Mouse (Mus musculus): ENCODE data around the gene Top3a. TPM values are rescaled to one million over a fixed set of nuclear protein-coding genes. Genes with fewer than 3 reads are reported as not detected.

Top3a gene
- polyA plus RNA-seq, 1 experiment: not detected

GRCm38 (mm10) chr11:60777801-60778370 is 721 bp upstream of the Top3a start:
- H3K27ac ChIP-seq (ENCODE audit: insufficient read depth, low read depth, low read length): peak overlapping the region; percentile 22
- TF ChIP-seq POLR2A (IDR thresholded peaks at IDR 0.05; ENCODE audit: insufficient read depth, low read depth, low read length): no peak
- TF ChIP-seq CTCF (IDR thresholded peaks at IDR 0.05; ENCODE audit: insufficient read depth, low read depth, low read length): no peak
- peak overlapping the region; percentile 76 for H3K4me3 ChIP-seq (ENCODE audit: insufficient read depth, low read depth, low read length)
- peaks cover 31% of the 10 kb centered on the region for H3K4me1 ChIP-seq (ENCODE audit: control insufficient read depth, insufficient read depth, low read length)
- WGBS: 27% methylated on average over 16 of the region's 16 CpGs

GRCm38 (mm10) chr11:60776107-60776828 is 897 bp downstream of the Top3a start:
- Histone ChIP-seq H3K4me3 (ENCODE audit: insufficient read depth, low read depth, low read length) (peak overlapping the region; percentile 76), H3K27ac (ENCODE audit: insufficient read depth, low read depth, low read length) (no peak overlapping the region), H3K4me1 (ENCODE audit: control insufficient read depth, insufficient read depth, low read length) (peaks cover 26% of the 10 kb centered on the region)
- no peak for TF ChIP-seq CTCF (IDR thresholded peaks at IDR 0.05; ENCODE audit: insufficient read depth, low read depth, low read length)
- TF ChIP-seq POLR2A (IDR thresholded peaks at IDR 0.05; ENCODE audit: insufficient read depth, low read depth, low read length): no peak
- WGBS: 4% methylated on average over 17 of the region's 17 CpGs

GRCm38 (mm10) chr11:60775578-60775977 is 1.6 kb downstream of the Top3a start:
- H3K4me3 ChIP-seq (ENCODE audit: insufficient read depth, low read depth, low read length): no peak overlapping the region

GRCm38 (mm10) chr11:60774841-60775240 is 2.3 kb downstream of the Top3a start:
- TF ChIP-seq CTCF (IDR thresholded peaks at IDR 0.05; ENCODE audit: insufficient read depth, low read depth, low read length): no peak
- TF ChIP-seq POLR2A (IDR thresholded peaks at IDR 0.05; ENCODE audit: insufficient read depth, low read depth, low read length): no peak
- no peak overlapping the region for H3K4me3 ChIP-seq (ENCODE audit: insufficient read depth, low read depth, low read length)
- peaks cover 21% of the 10 kb centered on the region for H3K4me1 ChIP-seq (ENCODE audit: control insufficient read depth, insufficient read depth, low read length)
- WGBS: 81% methylated on average over 1 of the region's 1 CpGs
- no peak overlapping the region for H3K27ac ChIP-seq (ENCODE audit: insufficient read depth, low read depth, low read length)

More at GRCm38 (mm10) chr11:60775578-60775977, 1.6 kb downstream of the Top3a start:
- H3K4me1 ChIP-seq (ENCODE audit: control insufficient read depth, insufficient read depth, low read length): peaks cover 24% of the 10 kb centered on the region
- 55% methylated on average over 6 of the region's 6 CpGs for whole genome bisulfite sequencing
- no peak for TF ChIP-seq CTCF (IDR thresholded peaks at IDR 0.05; ENCODE audit: insufficient read depth, low read depth, low read length)
- no peak for TF ChIP-seq POLR2A (IDR thresholded peaks at IDR 0.05; ENCODE audit: insufficient read depth, low read depth, low read length)
- H3K27ac ChIP-seq (ENCODE audit: insufficient read depth, low read depth, low read length): no peak overlapping the region

- Histone ChIP-seq H3K4me1 (ENCODE audit: control insufficient read depth, insufficient read depth, low read length) (peaks cover 15% of the 10 kb centered on the region), H3K4me3 (ENCODE audit: insufficient read depth, low read depth, low read length) (no peak overlapping the region), H3K27ac (ENCODE audit: insufficient read depth, low read depth, low read length) (no peak overlapping the region)
- TF ChIP-seq POLR2A (IDR thresholded peaks at IDR 0.05; ENCODE audit: insufficient read depth, low read depth, low read length): no peak
- TF ChIP-seq CTCF (IDR thresholded peaks at IDR 0.05; ENCODE audit: insufficient read depth, low read depth, low read length): no peak
- WGBS: 83% methylated on average over 3 of the region's 3 CpGs
Observed at GRCm38 (mm10) chr11:60774158-60774689, 2.9 kb downstream of the Top3a start.

GRCm38 (mm10) chr11:60772161-60772560 is 5.0 kb downstream of the Top3a start:
- TF ChIP-seq POLR2A (IDR thresholded peaks at IDR 0.05; ENCODE audit: insufficient read depth, low read depth, low read length): no peak
- TF ChIP-seq CTCF (IDR thresholded peaks at IDR 0.05; ENCODE audit: insufficient read depth, low read depth, low read length): no peak
- 83% methylated on average over 4 of the region's 4 CpGs for WGBS

GRCm38 (mm10) chr11:60770776-60771175 is 6.4 kb downstream of the Top3a start:
- TF ChIP-seq CTCF (IDR thresholded peaks at IDR 0.05; ENCODE audit: insufficient read depth, low read depth, low read length) (no peak), POLR2A (IDR thresholded peaks at IDR 0.05; ENCODE audit: insufficient read depth, low read depth, low read length) (no peak)
- WGBS: 83% methylated on average over 3 of the region's 3 CpGs
- Histone ChIP-seq H3K27ac (ENCODE audit: insufficient read depth, low read depth, low read length) (no peak overlapping the region), H3K4me1 (ENCODE audit: control insufficient read depth, insufficient read depth, low read length) (0 out of 2 replicates have a peak, but pooled peaks cover 2% of the 10 kb centered on the region), H3K4me3 (ENCODE audit: insufficient read depth, low read depth, low read length) (no peak overlapping the region)

More at GRCm38 (mm10) chr11:60772161-60772560, 5.0 kb downstream of the Top3a start:
- Histone ChIP-seq H3K4me3 (ENCODE audit: insufficient read depth, low read depth, low read length) (no peak overlapping the region), H3K4me1 (ENCODE audit: control insufficient read depth, insufficient read depth, low read length) (0 out of 2 replicates have a peak, but pooled peaks cover 2% of the 10 kb centered on the region), H3K27ac (ENCODE audit: insufficient read depth, low read depth, low read length) (no peak overlapping the region)

GRCm38 (mm10) chr11:60769322-60769721 is 7.8 kb downstream of the Top3a start:
- TF ChIP-seq POLR2A (IDR thresholded peaks at IDR 0.05; ENCODE audit: insufficient read depth, low read depth, low read length) (no peak), CTCF (IDR thresholded peaks at IDR 0.05; ENCODE audit: insufficient read depth, low read depth, low read length) (no peak)
- no peaks in the 10 kb centered on the region for H3K4me1 ChIP-seq (ENCODE audit: control insufficient read depth, insufficient read depth, low read length)
- H3K27ac ChIP-seq (ENCODE audit: insufficient read depth, low read depth, low read length): no peak overlapping the region
- no peak overlapping the region for H3K4me3 ChIP-seq (ENCODE audit: insufficient read depth, low read depth, low read length)
- WGBS: 86% methylated on average over 2 of the region's 2 CpGs

- 69% methylated on average over 4 of the region's 4 CpGs for WGBS
- TF ChIP-seq CTCF (IDR thresholded peaks at IDR 0.05; ENCODE audit: insufficient read depth, low read depth, low read length) (no peak), POLR2A (IDR thresholded peaks at IDR 0.05; ENCODE audit: insufficient read depth, low read depth, low read length) (no peak)
- Histone ChIP-seq H3K4me1 (ENCODE audit: control insufficient read depth, insufficient read depth, low read length) (no peaks in the 10 kb centered on the region), H3K4me3 (ENCODE audit: insufficient read depth, low read depth, low read length) (no peak overlapping the region), H3K27ac (ENCODE audit: insufficient read depth, low read depth, low read length) (no peak overlapping the region)
Observed at GRCm38 (mm10) chr11:60766969-60767368, 10.2 kb downstream of the Top3a start.
